Mouse (Mus musculus) limb, embryonic 10.5 days (tissue): ENCODE results near the gene Fto. TPM values are rescaled to one million over a fixed set of nuclear protein-coding genes. Genes with fewer than 3 reads are reported as not detected.
A peak's percentile ranks its signal among the peaks of the same experiment; 100 is the strongest.

Experiments used
- DNase-seq: peaks from one replicate; pipeline ENCODE4 v3.0.0-alpha.2; 2017; ENCODE audit warnings: low spot score
- H3K27ac ChIP-seq: fragments of 300-500 bp; sonication (generic); 2 replicates; pipeline ENCODE4 v1.5.1; 2016; ENCODE audit warnings: mild to moderate bottlenecking
- H3K27me3 ChIP-seq: fragments of 300-500 bp; sonication (generic); 2 replicates; pipeline ENCODE4 v1.6.1; 2016; ENCODE audit warnings: low read depth, mild to moderate bottlenecking; ENCODE audit not compliant: poor library complexity, severe bottlenecking
- H3K36me3 ChIP-seq: fragments of 300-500 bp; sonication (generic); 2 replicates; pipeline ENCODE4 v1.6.1; 2016; ENCODE audit warnings: mild to moderate bottlenecking, moderate library complexity
- H3K4me1 ChIP-seq: fragments of 300-500 bp; sonication (generic); 2 replicates; pipeline ENCODE4 v1.6.1; 2016
- H3K4me3 ChIP-seq: fragments of 300-500 bp; sonication (generic); 2 replicates; pipeline ENCODE4 v1.5.1; 2016; ENCODE audit warnings: mild to moderate bottlenecking, moderate library complexity
- H3K9me3 ChIP-seq: fragments of 300-500 bp; sonication (generic); replicated peaks from 2 replicates; pipeline ENCODE4 v1.6.1; 2016; ENCODE audit warnings: mild to moderate bottlenecking
- WGBS: fragments of 180-500 bp; shearing (Covaris S2); methylation state at CpG from one replicate; pipeline ENCODE4 v1.1.7; 2016; 5-methylcytosine and 5-hydroxymethylcytosine counted together
- polyA plus RNA-seq: library from polyadenylated mRNA; unstranded; fragments of >200 nt; fragmentation: Nextera tagmentation; extraction: Ambion mirVana; gene quantifications from 2 replicates; pipeline ENCODE4 v1.2.1, GENCODE M21; 2016

Fto gene
- polyA plus RNA-seq, 1 experiment from 2014 or later: 100 TPM

- H3K4me1 ChIP-seq: peaks cover 45% of the 10 kb centered on the region
- H3K36me3 ChIP-seq: 0 out of 2 replicates have a peak, but pooled peaks cover 4% of the 10 kb centered on the region
- no peak overlapping the region for H3K27ac ChIP-seq
- 29% methylated on average over 12 of the region's 12 CpGs for WGBS
- no peak for DNase-seq
- peak overlapping the region; percentile 19; the same call in 1 of the 2 replicates for H3K4me3 ChIP-seq
- no peaks in the 10 kb centered on the region for H3K9me3 ChIP-seq
- peaks cover 96% of the 10 kb centered on the region for H3K27me3 ChIP-seq
Observed at GRCm38 (mm10) chr8:91593202-91593781, 280.0 kb downstream of the Fto start.

- H3K27me3 ChIP-seq: peaks cover 98% of the 10 kb centered on the region
- peaks cover 21% of the 10 kb centered on the region for H3K4me1 ChIP-seq
- no peak for DNase-seq
- H3K36me3 ChIP-seq: 0 out of 2 replicates have a peak, but pooled peaks cover 4% of the 10 kb centered on the region
- no peaks in the 10 kb centered on the region for H3K9me3 ChIP-seq
- H3K27ac ChIP-seq: no peak overlapping the region
- WGBS: 28% methylated on average over 14 of the region's 14 CpGs
- no peak overlapping the region for H3K4me3 ChIP-seq
Observed at GRCm38 (mm10) chr8:91599349-91599837, 286.1 kb downstream of the Fto start.

GRCm38 (mm10) chr8:91603751-91604150, 290.4 kb downstream of the Fto start:
- H3K36me3 ChIP-seq: no peaks in the 10 kb centered on the region
- peaks cover 97% of the 10 kb centered on the region for H3K27me3 ChIP-seq
- no peak overlapping the region for H3K27ac ChIP-seq
- H3K4me3 ChIP-seq: no peak overlapping the region
- no peak for DNase-seq
- 94% methylated on average over 9 of the region's 9 CpGs for WGBS
- H3K9me3 ChIP-seq: no peaks in the 10 kb centered on the region
- H3K4me1 ChIP-seq: peaks cover 17% of the 10 kb centered on the region

- 65% methylated on average over 8 of the region's 8 CpGs for WGBS
- peaks cover 12% of the 10 kb centered on the region for H3K4me1 ChIP-seq
Observed at GRCm38 (mm10) chr8:91605901-91606300, 292.6 kb downstream of the Fto start.

GRCm38 (mm10) chr8:91607091-91607490, 293.8 kb downstream of the Fto start:
- H3K4me1 ChIP-seq: peaks cover 24% of the 10 kb centered on the region
- no peaks in the 10 kb centered on the region for H3K36me3 ChIP-seq
- no peak for DNase-seq
- no peak overlapping the region for H3K27ac ChIP-seq
- H3K9me3 ChIP-seq: no peaks in the 10 kb centered on the region
- no peak overlapping the region for H3K4me3 ChIP-seq
- peaks cover 99% of the 10 kb centered on the region for H3K27me3 ChIP-seq
- WGBS: 92% methylated on average over 5 of the region's 5 CpGs

More at GRCm38 (mm10) chr8:91605901-91606300, 292.6 kb downstream of the Fto start:
- DNase-seq: no peak
- no peaks in the 10 kb centered on the region for H3K9me3 ChIP-seq
- H3K4me3 ChIP-seq: no peak overlapping the region
- H3K27ac ChIP-seq: no peak overlapping the region
- no peaks in the 10 kb centered on the region for H3K36me3 ChIP-seq
- H3K27me3 ChIP-seq: peaks cover 97% of the 10 kb centered on the region

GRCm38 (mm10) chr8:91611191-91611590, 297.9 kb downstream of the Fto start:
- no peak for DNase-seq
- WGBS: 47% methylated on average over 7 of the region's 7 CpGs
- peaks cover 61% of the 10 kb centered on the region for H3K4me1 ChIP-seq
- H3K4me3 ChIP-seq: no peak overlapping the region
- peaks cover 87% of the 10 kb centered on the region for H3K27me3 ChIP-seq
- H3K9me3 ChIP-seq: no peaks in the 10 kb centered on the region
- H3K36me3 ChIP-seq: no peaks in the 10 kb centered on the region
- no peak overlapping the region for H3K27ac ChIP-seq

GRCm38 (mm10) chr8:91611723-91612362, 298.5 kb downstream of the Fto start:
- WGBS: 46% methylated on average over 14 of the region's 14 CpGs
- no peaks in the 10 kb centered on the region for H3K36me3 ChIP-seq
- peaks cover 87% of the 10 kb centered on the region for H3K27me3 ChIP-seq
- peak; percentile 41 for DNase-seq
- H3K9me3 ChIP-seq: no peaks in the 10 kb centered on the region
- H3K4me3 ChIP-seq: no peak overlapping the region
- H3K27ac ChIP-seq: no peak overlapping the region
- H3K4me1 ChIP-seq: peaks cover 66% of the 10 kb centered on the region

- WGBS: 21% methylated on average over 18 of the region's 18 CpGs
- Histone ChIP-seq H3K4me1 (peaks cover 71% of the 10 kb centered on the region), H3K4me3 (peak overlapping the region; percentile 24), H3K27me3 (peaks cover 87% of the 10 kb centered on the region), H3K36me3 (no peaks in the 10 kb centered on the region), H3K9me3 (no peaks in the 10 kb centered on the region), H3K27ac (peak overlapping the region; percentile 50; the same call in 1 of the 2 replicates)
- DNase-seq: peak; percentile 62
Observed at GRCm38 (mm10) chr8:91612387-91613130, 299.2 kb downstream of the Fto start.

- peaks cover 81% of the 10 kb centered on the region for H3K4me1 ChIP-seq
- no peaks in the 10 kb centered on the region for H3K9me3 ChIP-seq
- no peak overlapping the region for H3K27ac ChIP-seq
- H3K36me3 ChIP-seq: no peaks in the 10 kb centered on the region
- WGBS: 4% methylated on average over 9 of the region's 9 CpGs
- peak; percentile 73 for DNase-seq
- no peak overlapping the region for H3K4me3 ChIP-seq
- peaks cover 87% of the 10 kb centered on the region for H3K27me3 ChIP-seq
Observed at GRCm38 (mm10) chr8:91613603-91614002, 300.3 kb downstream of the Fto start.

- 81% methylated on average over 8 of the region's 8 CpGs for WGBS
- H3K27me3 ChIP-seq: peaks cover 87% of the 10 kb centered on the region
- no peak overlapping the region for H3K4me3 ChIP-seq
- no peaks in the 10 kb centered on the region for H3K36me3 ChIP-seq
- no peak overlapping the region for H3K27ac ChIP-seq
- no peaks in the 10 kb centered on the region for H3K9me3 ChIP-seq
- DNase-seq: no peak
- peaks cover 92% of the 10 kb centered on the region for H3K4me1 ChIP-seq
Observed at GRCm38 (mm10) chr8:91615196-91615595, 301.9 kb downstream of the Fto start.

- Histone ChIP-seq H3K36me3 (no peaks in the 10 kb centered on the region), H3K9me3 (no peaks in the 10 kb centered on the region), H3K27me3 (peaks cover 87% of the 10 kb centered on the region), H3K4me3 (no peak overlapping the region), H3K27ac (no peak overlapping the region), H3K4me1 (peaks cover 86% of the 10 kb centered on the region)
- no peak for DNase-seq
- WGBS: 78% methylated on average over 11 of the region's 11 CpGs
Observed at GRCm38 (mm10) chr8:91615781-91616683, 302.7 kb downstream of the Fto start.

GRCm38 (mm10) chr8:91617772-91618171, 304.4 kb downstream of the Fto start:
- Histone ChIP-seq H3K27ac (no peak overlapping the region), H3K4me1 (peaks cover 75% of the 10 kb centered on the region), H3K9me3 (no peaks in the 10 kb centered on the region), H3K36me3 (no peaks in the 10 kb centered on the region), H3K4me3 (no peak overlapping the region), H3K27me3 (peaks cover 92% of the 10 kb centered on the region)
- 69% methylated on average over 5 of the region's 5 CpGs for WGBS
- no peak for DNase-seq
